Mouse (Mus musculus) forebrain, embryonic 16.5 days (tissue): ENCODE measurements at regions not wholly inside any gene's neighbourhood (a gene's known extent, or its start where the extent isn't known, plus 50 kb on each side); places are given as distances from the start of the nearest gene placed in this dataset.

Experiments
- ATAC-seq: fragments of 200-750 bp; cut with Nextera tagmentation; 2 replicates; pipeline ENCODE4 v1.8.0; 2017; ENCODE audit warnings: mild to moderate bottlenecking, moderate library complexity
- H3K27ac ChIP-seq: fragments of 300-500 bp; sonication (generic); 2 replicates; pipeline ENCODE4 v1.5.1; 2014; ENCODE audit warnings: low read length, control low read depth
- H3K27me3 ChIP-seq: fragments of 300-500 bp; sonication (generic); replicated peaks from 2 replicates; pipeline ENCODE4 v1.6.1; 2014; ENCODE audit warnings: low read length; ENCODE audit not compliant: control insufficient read depth, insufficient read depth
- H3K36me3 ChIP-seq: fragments of 300-500 bp; sonication (generic); 2 replicates; pipeline ENCODE4 v1.6.1; 2014; ENCODE audit not compliant: control insufficient read depth, insufficient read depth
- H3K4me1 ChIP-seq: fragments of 300-500 bp; sonication (generic); replicated peaks from 2 replicates; pipeline ENCODE4 v1.6.1; 2014; ENCODE audit warnings: low read length; ENCODE audit not compliant: control insufficient read depth, insufficient read depth
- H3K4me2 ChIP-seq: fragments of 300-500 bp; sonication (generic); 2 replicates; pipeline ENCODE4 v1.6.1; 2014; ENCODE audit warnings: mild to moderate bottlenecking, low read length, control low read depth
- H3K4me3 ChIP-seq: fragments of 300-500 bp; sonication (generic); replicated peaks from 2 replicates; pipeline ENCODE4 v1.5.1; 2014; ENCODE audit warnings: mild to moderate bottlenecking, low read length, control low read depth
- H3K9ac ChIP-seq: fragments of 300-500 bp; sonication (generic); replicated peaks from 2 replicates; pipeline ENCODE4 v1.6.1; 2014; ENCODE audit warnings: low read depth, low read length, control low read depth
- H3K9me3 ChIP-seq: fragments of 300-500 bp; sonication (generic); 2 replicates; pipeline ENCODE4 v1.6.1; 2016; ENCODE audit warnings: low read length; ENCODE audit not compliant: control insufficient read depth
- WGBS: fragments of 180-500 bp; shearing (Covaris S2); extraction: QIAGEN DNeasy Blood & Tissue Kit; methylation state at CpG from one replicate; pipeline ENCODE4 v1.1.7; 2014; 5-methylcytosine and 5-hydroxymethylcytosine counted together

- Histone ChIP-seq H3K36me3 (no peaks in the 10 kb centered on the region), H3K27ac (no peak overlapping the region), H3K9ac (no peak overlapping the region), H3K4me3 (no peak overlapping the region), H3K9me3 (no peaks in the 10 kb centered on the region), H3K4me1 (no peaks in the 10 kb centered on the region), H3K4me2 (no peak overlapping the region), H3K27me3 (no peaks in the 10 kb centered on the region)
- no peak for ATAC-seq
- WGBS: 80% methylated on average over 13 of the region's 13 CpGs
Observed at GRCm38 (mm10) chr4:89509655-89510391, 169.4 kb upstream of the Dmrta1 start.

GRCm38 (mm10) chr4:89508103-89508763 is 171.0 kb upstream of the Dmrta1 start:
- no peaks in the 10 kb centered on the region for H3K27me3 ChIP-seq
- H3K4me3 ChIP-seq: no peak overlapping the region
- no peak for ATAC-seq
- no peak overlapping the region for H3K9ac ChIP-seq
- H3K4me1 ChIP-seq: no peaks in the 10 kb centered on the region
- H3K9me3 ChIP-seq: no peaks in the 10 kb centered on the region
- no peak overlapping the region for H3K27ac ChIP-seq
- 42% methylated on average over 6 of the region's 6 CpGs for WGBS
- H3K36me3 ChIP-seq: no peaks in the 10 kb centered on the region
- H3K4me2 ChIP-seq: no peak overlapping the region

- no peak for ATAC-seq
Observed at GRCm38 (mm10) chr4:89505368-89505819, 173.8 kb upstream of the Dmrta1 start.

GRCm38 (mm10) chr4:89500232-89500631 is 179.0 kb upstream of the Dmrta1 start:
- ATAC-seq: no peak
- H3K4me2 ChIP-seq: no peak overlapping the region
- no peak overlapping the region for H3K27ac ChIP-seq
- WGBS: 75% methylated on average over 4 of the region's 4 CpGs
- no peaks in the 10 kb centered on the region for H3K27me3 ChIP-seq
- no peak overlapping the region for H3K9ac ChIP-seq
- H3K9me3 ChIP-seq: no peaks in the 10 kb centered on the region
- H3K36me3 ChIP-seq: no peaks in the 10 kb centered on the region
- no peaks in the 10 kb centered on the region for H3K4me1 ChIP-seq
- H3K4me3 ChIP-seq: no peak overlapping the region

More at GRCm38 (mm10) chr4:89505368-89505819, 173.8 kb upstream of the Dmrta1 start:
- Histone ChIP-seq H3K9ac (no peak overlapping the region), H3K27ac (no peak overlapping the region), H3K4me3 (no peak overlapping the region), H3K36me3 (no peaks in the 10 kb centered on the region), H3K27me3 (no peaks in the 10 kb centered on the region), H3K9me3 (no peaks in the 10 kb centered on the region), H3K4me2 (no peak overlapping the region), H3K4me1 (no peaks in the 10 kb centered on the region)
- 35% methylated on average over 6 of the region's 6 CpGs for WGBS

GRCm38 (mm10) chr4:89490947-89491346 is 180.1 kb upstream of the Cdkn2b start:
- H3K9ac ChIP-seq: no peak overlapping the region
- H3K27ac ChIP-seq: no peak overlapping the region
- no peak for ATAC-seq
- H3K4me1 ChIP-seq: no peaks in the 10 kb centered on the region
- H3K36me3 ChIP-seq: no peaks in the 10 kb centered on the region
- H3K4me2 ChIP-seq: no peak overlapping the region
- no peaks in the 10 kb centered on the region for H3K9me3 ChIP-seq
- no peak overlapping the region for H3K4me3 ChIP-seq
- WGBS: 88% methylated on average over 8 of the region's 8 CpGs
- no peaks in the 10 kb centered on the region for H3K27me3 ChIP-seq

GRCm38 (mm10) chr4:89487416-89488165 is 176.8 kb upstream of the Cdkn2b start:
- H3K36me3 ChIP-seq: no peaks in the 10 kb centered on the region
- no peaks in the 10 kb centered on the region for H3K4me1 ChIP-seq
- H3K4me2 ChIP-seq: no peak overlapping the region
- no peak overlapping the region for H3K9ac ChIP-seq
- H3K4me3 ChIP-seq: no peak overlapping the region
- 89% methylated on average over 5 of the region's 5 CpGs for WGBS
- H3K27me3 ChIP-seq: no peaks in the 10 kb centered on the region
- no peak overlapping the region for H3K27ac ChIP-seq
- ATAC-seq: no peak
- no peaks in the 10 kb centered on the region for H3K9me3 ChIP-seq

GRCm38 (mm10) chr4:89486963-89487362 is 176.1 kb upstream of the Cdkn2b start:
- no peak overlapping the region for H3K4me3 ChIP-seq
- no peaks in the 10 kb centered on the region for H3K4me1 ChIP-seq
- 86% methylated on average over 4 of the region's 4 CpGs for WGBS

GRCm38 (mm10) chr4:89485981-89486531 is 175.2 kb upstream of the Cdkn2b start:
- H3K36me3 ChIP-seq: no peaks in the 10 kb centered on the region
- no peaks in the 10 kb centered on the region for H3K9me3 ChIP-seq
- H3K4me2 ChIP-seq: no peak overlapping the region
- no peaks in the 10 kb centered on the region for H3K27me3 ChIP-seq
- WGBS: 47% methylated on average over 11 of the region's 11 CpGs
- H3K4me1 ChIP-seq: no peaks in the 10 kb centered on the region
- no peak overlapping the region for H3K4me3 ChIP-seq
- no peak for ATAC-seq
- H3K9ac ChIP-seq: no peak overlapping the region
- H3K27ac ChIP-seq: no peak overlapping the region

More at GRCm38 (mm10) chr4:89486963-89487362, 176.1 kb upstream of the Cdkn2b start:
- Histone ChIP-seq H3K27ac (no peak overlapping the region), H3K36me3 (no peaks in the 10 kb centered on the region), H3K9ac (no peak overlapping the region), H3K4me2 (no peak overlapping the region), H3K9me3 (no peaks in the 10 kb centered on the region), H3K27me3 (no peaks in the 10 kb centered on the region)
- no peak for ATAC-seq

GRCm38 (mm10) chr4:89478646-89479237 is 167.9 kb upstream of the Cdkn2b start:
- ATAC-seq: no peak
- WGBS: 80% methylated on average over 12 of the region's 12 CpGs

More at GRCm38 (mm10) chr4:89478646-89479237, 167.9 kb upstream of the Cdkn2b start:
- no peaks in the 10 kb centered on the region for H3K36me3 ChIP-seq
- no peak overlapping the region for H3K4me2 ChIP-seq
- H3K27me3 ChIP-seq: no peaks in the 10 kb centered on the region
- no peak overlapping the region for H3K27ac ChIP-seq
- no peaks in the 10 kb centered on the region for H3K9me3 ChIP-seq
- no peak overlapping the region for H3K9ac ChIP-seq
- H3K4me3 ChIP-seq: no peak overlapping the region
- H3K4me1 ChIP-seq: no peaks in the 10 kb centered on the region
